28 mouse cellular contexts compared by ENCODE assay signal in the genomic region with DNA sequence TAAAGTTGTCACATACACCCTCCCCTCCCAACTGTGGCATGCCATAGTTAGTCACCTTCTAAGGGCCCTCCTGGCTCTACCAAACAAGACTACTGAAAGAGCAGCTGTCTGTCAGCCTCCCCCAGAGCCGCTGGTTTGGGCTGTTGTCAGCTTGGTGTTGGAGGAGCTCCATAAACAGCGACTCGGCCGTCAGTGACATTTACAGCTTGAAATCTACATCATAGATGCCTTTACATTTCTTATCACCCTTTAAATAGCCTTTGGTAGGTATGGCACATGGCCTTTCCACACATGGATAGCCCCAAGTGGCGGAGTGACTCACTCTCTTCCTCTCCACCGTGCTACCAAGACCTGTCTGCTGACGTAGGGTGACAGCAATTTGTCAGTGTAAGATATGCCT. TPM values are rescaled to one million over a fixed set of nuclear protein-coding genes. Genes with fewer than 3 reads are reported as not detected.
DNase-seq lines count a peak whose midpoint lies in the region; ATAC-seq and TF ChIP-seq lines count a peak whose summit lies in the region.
"Had no signal": no experiment of that assay in that cellular context is flagged by ENCODE, and none has a peak within 500 bp of the region (broad histone marks: within the 10 kb centered on the region; RNA-seq: fewer than 3 reads in every experiment).

No protein-coding gene starts in this region.

- H3K36me3 ChIP-seq in intestine, postnatal 0 days (ENCODE audit: control insufficient read depth, insufficient read depth) = peaks cover 5% of the 10 kb centered on the region; the same call in 1 of the 2 replicates
- H3K36me3 ChIP-seq in intestine, embryonic 15.5 days = no peaks in the 10 kb centered on the region
- H3K36me3 ChIP-seq in small intestine, adult 2 months (ENCODE audit: control insufficient read depth, insufficient read depth, low read length) = peaks cover 6% of the 10 kb centered on the region
- H3K36me3 ChIP-seq: embryonic facial prominence, embryonic 12.5 days; stomach, embryonic 15.5 days had no signal

- no peak for TF ChIP-seq CTCF in intestine, postnatal 0 days (IDR thresholded peaks at IDR 0.05; ENCODE audit: low read depth)
- no peak for TF ChIP-seq CTCF in small intestine, adult 2 months (IDR thresholded peaks at IDR 0.05; ENCODE audit: extremely low read depth, insufficient read length, insufficient replicate concordance, low read depth, low read length)

- no peaks in the 10 kb centered on the region for H3K27me3 ChIP-seq in intestine, postnatal 0 days (replicated peaks; ENCODE audit: control insufficient read depth, insufficient read depth, low read length)
- no peaks in the 10 kb centered on the region for H3K27me3 ChIP-seq in intestine, embryonic 15.5 days (replicated peaks)
- H3K27me3 ChIP-seq in small intestine, adult 2 months (ENCODE audit: control insufficient read depth, insufficient read depth, low read length) = no peaks in the 10 kb centered on the region
- H3K27me3 ChIP-seq: embryonic facial prominence, embryonic 12.5 days; forebrain, embryonic 12.5 days; stomach, embryonic 15.5 days had no signal

- no peak overlapping the region for H3K27ac ChIP-seq in intestine, postnatal 0 days (ENCODE audit: low read depth, low read length)
- no peak overlapping the region for H3K27ac ChIP-seq in intestine, embryonic 15.5 days
- H3K27ac ChIP-seq in small intestine, adult 2 months (ENCODE audit: insufficient read depth, low read depth, low read length) = peak overlapping the region; percentile 60
- H3K27ac ChIP-seq: embryonic facial prominence, embryonic 12.5 days; forebrain, embryonic 12.5 days; hindbrain, embryonic 14.5 days; limb, embryonic 12.5 days; macrophage; stomach, embryonic 15.5 days had no signal

- 0 out of 2 replicates have a peak, but pooled peaks cover 3% of the 10 kb centered on the region for H3K4me1 ChIP-seq in intestine, postnatal 0 days (replicated peaks; ENCODE audit: control insufficient read depth, insufficient read depth, low read length)
- H3K4me1 ChIP-seq in intestine, embryonic 15.5 days (replicated peaks) = peaks cover 3% of the 10 kb centered on the region; the same call in 1 of the 2 replicates
- peaks cover 32% of the 10 kb centered on the region; the same call in 1 of the 2 replicates for H3K4me1 ChIP-seq in small intestine, adult 2 months (ENCODE audit: control insufficient read depth, insufficient read depth, insufficient read length, low read length)
- H3K4me1 ChIP-seq: embryonic facial prominence, embryonic 12.5 days; forebrain, embryonic 12.5 days; stomach, embryonic 15.5 days had no signal

- H3K4me2 ChIP-seq in intestine, postnatal 0 days (replicated peaks; ENCODE audit: low read depth) = no peak overlapping the region
- H3K4me2 ChIP-seq in intestine, embryonic 15.5 days (replicated peaks) = no peak overlapping the region
- H3K4me2 ChIP-seq: embryonic facial prominence, embryonic 12.5 days; forebrain, embryonic 12.5 days; hindbrain, embryonic 14.5 days; limb, embryonic 12.5 days; liver, embryonic 11.5 days; stomach, embryonic 15.5 days had no signal

- DNase-seq in frontal cortex, postnatal 36 days (ENCODE audit: low spot score in 2 of 2) = peak; percentile 29 to 31
- DNase-seq in frontal cortex, postnatal 25 days (ENCODE audit: low spot score in 2 of 2) = no peak
- peak; percentile 46 for DNase-seq in CD4-positive, CD25-positive, alpha-beta regulatory T cell, adult 2 months (ENCODE audit: low read depth, low spot score)
- DNase-seq in adrenal gland, postnatal 36 days = no peak
- DNase-seq: adrenal gland, adult 8-10 months; cerebellum, adult 2 months; cerebellum, postnatal 25 days; gastrocnemius, postnatal 25 days; heart, postnatal 4 days; kidney, adult 9 months; kidney, postnatal 14 days; liver, postnatal 0 days; thymus, adult 2 months had no signal

- ATAC-seq in intestine, postnatal 0 days = peak; percentile 61; the same call in 1 of the 2 replicates
- ATAC-seq in intestine, embryonic 15.5 days = no peak
- ATAC-seq: activated CD4-positive, CD25-positive, alpha-beta regulatory T cell, adult 4 months; liver, postnatal 0 days; lung, postnatal 0 days; midbrain, embryonic 16.5 days had no signal

- TF ChIP-seq POLR2A in small intestine, adult 2 months (IDR thresholded peaks at IDR 0.05; ENCODE audit: low read depth, low read length) = no peak

- H3K9ac ChIP-seq in intestine, postnatal 0 days (ENCODE audit: low read depth, low read length) = no peak overlapping the region
- H3K9ac ChIP-seq in intestine, embryonic 15.5 days = no peak overlapping the region
- H3K9ac ChIP-seq: embryonic facial prominence, embryonic 12.5 days; forebrain, embryonic 12.5 days; hindbrain, embryonic 14.5 days; limb, embryonic 12.5 days; liver, postnatal 0 days; stomach, embryonic 15.5 days had no signal

- 65% methylated on average over 7 of the region's 7 CpGs for WGBS in intestine, postnatal 0 days
- WGBS in intestine, embryonic 15.5 days = 86% methylated on average over 7 of the region's 7 CpGs
- 73% methylated on average over 7 of the region's 7 CpGs for WGBS in small intestine, adult 2 months

- no peak overlapping the region for H3K4me3 ChIP-seq in intestine, postnatal 0 days (ENCODE audit: low read depth, low read length)
- H3K4me3 ChIP-seq in intestine, embryonic 15.5 days (replicated peaks) = no peak overlapping the region
- no peak overlapping the region for H3K4me3 ChIP-seq in small intestine, adult 2 months (ENCODE audit: low read depth, low read length)
- H3K4me3 ChIP-seq: embryonic facial prominence, embryonic 12.5 days; erythroblast, embryonic 14.5 days; forebrain, embryonic 12.5 days; limb, embryonic 12.5 days; myocyte; stomach, embryonic 15.5 days had no signal

- H3K9me3 ChIP-seq in intestine, postnatal 0 days (ENCODE audit: control insufficient read depth) = no peaks in the 10 kb centered on the region
- H3K9me3 ChIP-seq in intestine, embryonic 15.5 days = no peaks in the 10 kb centered on the region
- H3K9me3 ChIP-seq: embryonic facial prominence, embryonic 12.5 days; forebrain, embryonic 12.5 days; stomach, embryonic 15.5 days had no signal

RNA-seq across cellular contexts. Expression of a gene that starts 46.9 kb away (rescaled TPM):
- 4.1 and 4.5 TPM in 2 replicates for polyA plus RNA-seq in intestine, postnatal 0 days (2015; fragmentation: Nextera tagmentation; extraction: Ambion mirVana)
- 5.9 and 6.3 TPM in 2 replicates for polyA plus RNA-seq in intestine, embryonic 15.5 days (2015; fragmentation: Nextera tagmentation; extraction: Ambion mirVana)
- 6.0 and 11.4 TPM in 2 replicates for polyA plus RNA-seq in small intestine, adult 2 months (2012; rRNA removed)
- total RNA-seq in adrenal gland, postnatal 36 days (2021) = 10 to 100 TPM; 11.4 to 11.8 TPM

Comparison
In these comparisons a context has a peak if more than half of its experiments do, and no peak if none do; other contexts are left out.
1. DNase-seq: peak in frontal cortex, postnatal 36 days (2 of 2) and CD4-positive, CD25-positive, alpha-beta regulatory T cell, adult 2 months (single experiment); none in frontal cortex, postnatal 25 days (0 of 2) and adrenal gland, postnatal 36 days (0 of 2).